Mouse (Mus musculus): ENCODE measurements around the gene Prrc2a. TPM values are rescaled to one million over a fixed set of nuclear protein-coding genes. Genes with fewer than 3 reads are reported as not detected.

Gene Prrc2a
- polyA plus RNA-seq, 2 experiments, result 192 to 404 TPM

- Histone ChIP-seq H3K4me2 (replicated peaks; ENCODE audit: low read depth, low read length, severe bottlenecking) (no peak overlapping the region), H3K27me3 (ENCODE audit: control insufficient read depth, insufficient read depth, low read length) (no peaks in the 10 kb centered on the region), H3K27ac (replicated peaks; ENCODE audit: low read depth, low read length) (no peak overlapping the region), H3K36me3 (ENCODE audit: control insufficient read depth, insufficient read depth, low read length) (peaks cover 16% of the 10 kb centered on the region), H3K9ac (ENCODE audit: low read depth, low read length, severe bottlenecking) (no peak overlapping the region), H3K9me3 (ENCODE audit: control insufficient read depth, low read length) (no peaks in the 10 kb centered on the region), H3K4me1 (ENCODE audit: control insufficient read depth, insufficient read depth, low read length) (peaks cover 11% of the 10 kb centered on the region), H3K4me3 (replicated peaks; ENCODE audit: low read length) (no peak overlapping the region)
- TF ChIP-seq POLR2A (IDR thresholded peaks at IDR 0.05; ENCODE audit: borderline replicate concordance, extremely low read depth, insufficient read depth, insufficient read length), result no peak
- DNase-seq (ENCODE audit: low spot score), result no peak
- no peak for ATAC-seq (ENCODE audit: low FRiP score, low read depth)
- 76% methylated on average over 3 of the region's 3 CpGs for WGBS
These were observed 32.5 kb downstream of the Prrc2a start for GRCm38 (mm10) chr17:35132174-35132560.

- no peak for TF ChIP-seq POLR2A (IDR thresholded peaks at IDR 0.05; ENCODE audit: borderline replicate concordance, extremely low read depth, insufficient read depth, insufficient read length)
- no peak for ATAC-seq (ENCODE audit: low FRiP score, low read depth)
- Histone ChIP-seq H3K27ac (replicated peaks; ENCODE audit: low read depth, low read length) (no peak within 1 kb of the TSS), H3K4me3 (replicated peaks; ENCODE audit: low read length) (no peak within 1 kb of the TSS), H3K36me3 (ENCODE audit: control insufficient read depth, insufficient read depth, low read length) (peaks cover 16% of the 10 kb centered on the region), H3K4me1 (ENCODE audit: control insufficient read depth, insufficient read depth, low read length) (peaks cover 11% of the 10 kb centered on the region), H3K4me2 (replicated peaks; ENCODE audit: low read depth, low read length, severe bottlenecking) (no peak within 1 kb of the TSS), H3K9ac (ENCODE audit: low read depth, low read length, severe bottlenecking) (no peak within 1 kb of the TSS), H3K9me3 (ENCODE audit: control insufficient read depth, low read length) (no peaks in the 10 kb centered on the region), H3K27me3 (ENCODE audit: control insufficient read depth, insufficient read depth, low read length) (no peaks in the 10 kb centered on the region)
- 84% methylated on average over 15 of the region's 15 CpGs for WGBS
- DNase-seq (ENCODE audit: low spot score), result no peak
These were observed 33.1 kb downstream of the Prrc2a start, which contains the start of gene Apom for GRCm38 (mm10) chr17:35131500-35132173. Gene Apom, minus strand, starts transcription at chr17:35132050.

GRCm38 (mm10) chr17:35131038-35131437 is 33.7 kb downstream of the Prrc2a start:
- Histone ChIP-seq H3K4me3 (replicated peaks; ENCODE audit: low read length) (no peak overlapping the region), H3K9ac (ENCODE audit: low read depth, low read length, severe bottlenecking) (no peak overlapping the region), H3K27me3 (ENCODE audit: control insufficient read depth, insufficient read depth, low read length) (no peaks in the 10 kb centered on the region), H3K4me1 (ENCODE audit: control insufficient read depth, insufficient read depth, low read length) (peaks cover 11% of the 10 kb centered on the region), H3K36me3 (ENCODE audit: control insufficient read depth, insufficient read depth, low read length) (peaks cover 16% of the 10 kb centered on the region), H3K27ac (replicated peaks; ENCODE audit: low read depth, low read length) (no peak overlapping the region), H3K4me2 (replicated peaks; ENCODE audit: low read depth, low read length, severe bottlenecking) (no peak overlapping the region), H3K9me3 (ENCODE audit: control insufficient read depth, low read length) (no peaks in the 10 kb centered on the region)
- ATAC-seq (ENCODE audit: low FRiP score, low read depth), result no peak
- 86% methylated on average over 8 of the region's 8 CpGs for WGBS
- DNase-seq (ENCODE audit: low spot score), result no peak
- TF ChIP-seq POLR2A (IDR thresholded peaks at IDR 0.05; ENCODE audit: borderline replicate concordance, extremely low read depth, insufficient read depth, insufficient read length), result no peak

GRCm38 (mm10) chr17:35128996-35129395 is 35.7 kb downstream of the Prrc2a start:
- no peak overlapping the region for H3K4me3 ChIP-seq (replicated peaks; ENCODE audit: low read length)
- H3K4me1 ChIP-seq (ENCODE audit: control insufficient read depth, insufficient read depth, low read length), result peaks cover 16% of the 10 kb centered on the region
- peaks cover 20% of the 10 kb centered on the region for H3K36me3 ChIP-seq (ENCODE audit: control insufficient read depth, insufficient read depth, low read length)
- H3K27me3 ChIP-seq (ENCODE audit: control insufficient read depth, insufficient read depth, low read length), result no peaks in the 10 kb centered on the region
- no peak overlapping the region for H3K27ac ChIP-seq (replicated peaks; ENCODE audit: low read depth, low read length)
- no peak for ATAC-seq (ENCODE audit: low FRiP score, low read depth)
- no peaks in the 10 kb centered on the region for H3K9me3 ChIP-seq (ENCODE audit: control insufficient read depth, low read length)
- no peak for DNase-seq (ENCODE audit: low spot score)
- no peak overlapping the region for H3K4me2 ChIP-seq (replicated peaks; ENCODE audit: low read depth, low read length, severe bottlenecking)
- 65% methylated on average over 11 of the region's 11 CpGs for WGBS
- TF ChIP-seq POLR2A (IDR thresholded peaks at IDR 0.05; ENCODE audit: borderline replicate concordance, extremely low read depth, insufficient read depth, insufficient read length), result no peak
- no peak overlapping the region for H3K9ac ChIP-seq (ENCODE audit: low read depth, low read length, severe bottlenecking)

- DNase-seq (ENCODE audit: low spot score) (no peak), ATAC-seq (ENCODE audit: low FRiP score, low read depth) (no peak)
- 69% methylated on average over 13 of the region's 13 CpGs for WGBS
- Histone ChIP-seq H3K4me2 (replicated peaks; ENCODE audit: low read depth, low read length, severe bottlenecking) (peak overlapping the region; percentile 84), H3K4me1 (ENCODE audit: control insufficient read depth, insufficient read depth, low read length) (peaks cover 16% of the 10 kb centered on the region), H3K9me3 (ENCODE audit: control insufficient read depth, low read length) (no peaks in the 10 kb centered on the region), H3K9ac (ENCODE audit: low read depth, low read length, severe bottlenecking) (peak overlapping the region; percentile 77), H3K36me3 (ENCODE audit: control insufficient read depth, insufficient read depth, low read length) (peaks cover 25% of the 10 kb centered on the region), H3K4me3 (replicated peaks; ENCODE audit: low read length) (peak overlapping the region; percentile 62), H3K27me3 (ENCODE audit: control insufficient read depth, insufficient read depth, low read length) (no peaks in the 10 kb centered on the region), H3K27ac (replicated peaks; ENCODE audit: low read depth, low read length) (no peak overlapping the region)
- TF ChIP-seq POLR2A (IDR thresholded peaks at IDR 0.05; ENCODE audit: borderline replicate concordance, extremely low read depth, insufficient read depth, insufficient read length), result no peak
These were observed 37.7 kb downstream of the Prrc2a start for GRCm38 (mm10) chr17:35127017-35127416.
